Mouse (Mus musculus): ENCODE measurements around the gene Mmrn2. TPM values are rescaled to one million over a fixed set of nuclear protein-coding genes. Genes with fewer than 3 reads are reported as not detected.
A peak's percentile ranks its signal among the peaks of the same experiment; 100 is the strongest.

Mmrn2 gene
- polyA plus RNA-seq, 1 experiment: not detected

DNA sequence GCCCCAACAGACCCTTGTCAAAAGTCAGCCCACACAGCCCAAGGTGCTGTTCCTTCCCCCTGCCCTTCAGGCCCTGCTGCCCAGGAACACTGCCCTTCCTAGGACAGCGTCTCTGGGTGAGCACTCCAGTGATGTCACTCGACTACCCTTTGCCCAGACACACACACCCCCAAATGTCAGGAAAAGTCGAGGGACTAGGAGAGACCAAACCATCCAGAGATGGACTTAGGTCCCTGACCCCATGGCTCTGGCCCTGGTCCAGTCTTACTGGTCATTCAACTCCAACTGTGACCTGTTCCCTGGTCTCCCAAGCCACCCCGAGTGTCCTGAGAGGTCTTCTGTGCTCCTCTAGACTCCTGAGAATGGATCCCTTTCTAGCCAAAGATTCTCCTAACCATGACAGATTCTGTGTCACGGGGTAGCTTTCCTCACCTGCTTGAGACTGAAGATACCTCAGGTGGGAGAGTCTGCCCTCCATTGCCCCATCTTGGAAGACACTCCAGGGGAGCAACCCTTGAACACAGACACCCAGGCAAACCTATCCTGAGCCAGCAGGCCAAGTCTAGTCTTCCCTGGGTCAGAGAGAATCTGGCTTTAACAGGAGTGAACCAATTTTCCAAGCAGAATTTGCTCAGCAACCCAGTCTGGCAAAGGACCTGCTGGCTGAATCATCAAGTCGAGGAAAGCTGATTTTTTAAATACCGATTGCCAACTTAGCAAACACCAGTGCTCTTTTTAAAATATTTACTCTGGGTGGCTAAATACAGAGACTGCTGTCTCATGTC lies 17.4 kb upstream of the Mmrn2 start:
- H3K4me1 ChIP-seq (ENCODE audit: control insufficient read depth, insufficient read depth, low read length): peaks cover 17% of the 10 kb centered on the region
- TF ChIP-seq POLR2A (IDR thresholded peaks at IDR 0.05; ENCODE audit: insufficient read depth, low read depth, low read length) (no peak), CTCF (IDR thresholded peaks at IDR 0.05; ENCODE audit: insufficient read depth, low read depth, low read length) (no peak)
- H3K27ac ChIP-seq (ENCODE audit: insufficient read depth, low read depth, low read length): no peak overlapping the region
- H3K4me3 ChIP-seq (ENCODE audit: insufficient read depth, low read depth, low read length): no peak overlapping the region
- 66% methylated on average over 7 of the region's 7 CpGs for WGBS

DNA sequence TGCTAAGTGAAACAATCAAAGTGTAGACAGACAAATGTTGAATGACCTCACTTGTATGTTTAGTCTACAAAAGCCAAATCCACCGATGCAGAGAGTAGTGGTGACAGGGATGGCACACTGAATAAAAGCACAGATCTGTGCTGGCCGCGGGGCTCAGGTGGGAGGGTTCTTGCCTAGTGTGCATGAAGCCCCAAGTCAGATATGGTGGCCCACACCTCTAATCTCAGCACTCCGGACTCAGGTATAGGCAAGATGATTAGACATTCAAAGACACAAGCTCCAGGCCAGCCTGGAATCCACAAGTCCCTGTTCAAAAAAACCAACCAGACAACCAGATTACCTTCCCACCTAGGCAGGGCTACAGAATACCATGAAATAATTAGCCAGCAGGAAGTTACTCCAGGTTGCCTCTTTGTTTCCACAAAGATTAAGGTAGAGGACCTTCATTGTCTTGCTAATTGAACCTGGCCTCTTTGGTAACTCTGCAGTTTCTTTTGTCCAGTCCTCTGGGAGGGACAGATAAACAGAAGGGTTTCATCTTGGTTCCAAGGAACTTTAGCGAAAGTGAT lies 15.5 kb upstream of the Mmrn2 start:
- 61% methylated on average over 5 of the region's 5 CpGs for WGBS
- no peak for TF ChIP-seq POLR2A (IDR thresholded peaks at IDR 0.05; ENCODE audit: insufficient read depth, low read depth, low read length)
- TF ChIP-seq CTCF (IDR thresholded peaks at IDR 0.05; ENCODE audit: insufficient read depth, low read depth, low read length): no peak
- Histone ChIP-seq H3K4me3 (ENCODE audit: insufficient read depth, low read depth, low read length) (no peak overlapping the region), H3K27ac (ENCODE audit: insufficient read depth, low read depth, low read length) (no peak overlapping the region), H3K4me1 (ENCODE audit: control insufficient read depth, insufficient read depth, low read length) (peaks cover 23% of the 10 kb centered on the region)

DNA sequence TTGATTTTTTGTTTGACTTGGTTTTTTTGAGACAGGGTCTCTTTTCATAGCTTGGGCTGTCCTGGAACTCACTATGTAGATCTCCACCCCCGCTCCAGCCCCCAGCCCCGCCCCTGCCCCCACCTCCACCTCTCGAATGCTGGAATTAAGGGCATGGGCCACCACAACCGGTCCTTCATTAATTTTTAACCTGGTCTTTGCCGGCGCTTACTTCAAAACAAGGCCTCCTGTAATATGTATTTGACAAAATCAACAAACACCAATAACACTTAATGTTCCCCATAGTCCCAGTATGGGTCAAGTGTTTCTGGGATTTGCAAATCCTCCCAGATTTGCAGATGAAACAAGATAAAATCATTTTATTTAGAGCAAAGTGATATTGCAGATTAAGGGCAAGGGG lies 15.0 kb upstream of the Mmrn2 start:
- H3K4me1 ChIP-seq (ENCODE audit: control insufficient read depth, insufficient read depth, low read length): peaks cover 23% of the 10 kb centered on the region
- TF ChIP-seq POLR2A (IDR thresholded peaks at IDR 0.05; ENCODE audit: insufficient read depth, low read depth, low read length) (no peak), CTCF (IDR thresholded peaks at IDR 0.05; ENCODE audit: insufficient read depth, low read depth, low read length) (no peak)
- H3K27ac ChIP-seq (ENCODE audit: insufficient read depth, low read depth, low read length): no peak overlapping the region
- WGBS: 67% methylated on average over 6 of the region's 6 CpGs
- no peak overlapping the region for H3K4me3 ChIP-seq (ENCODE audit: insufficient read depth, low read depth, low read length)

DNA sequence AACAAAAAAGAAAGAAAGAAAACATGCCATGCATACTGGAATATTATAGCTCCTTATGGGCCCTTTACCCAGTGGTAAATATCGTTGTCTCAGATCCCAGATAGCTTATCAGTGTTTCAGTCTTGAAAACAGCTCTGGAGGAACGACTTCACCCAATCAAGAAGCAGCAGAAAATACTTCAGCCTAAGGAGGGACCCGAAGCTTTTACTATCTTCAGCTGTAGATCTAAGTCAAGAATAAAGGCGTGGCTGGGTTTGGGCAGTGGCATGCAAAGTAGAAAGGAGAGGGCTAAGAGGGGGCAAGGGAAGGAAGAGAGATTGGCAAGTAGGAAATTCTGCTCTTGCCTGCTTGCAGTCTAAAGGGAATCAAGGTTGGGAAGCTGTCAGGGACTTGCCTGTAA lies 13.1 kb upstream of the Mmrn2 start:
- WGBS: 90% methylated on average over 4 of the region's 4 CpGs
- TF ChIP-seq POLR2A (IDR thresholded peaks at IDR 0.05; ENCODE audit: insufficient read depth, low read depth, low read length) (no peak), CTCF (IDR thresholded peaks at IDR 0.05; ENCODE audit: insufficient read depth, low read depth, low read length) (no peak)
- H3K4me3 ChIP-seq (ENCODE audit: insufficient read depth, low read depth, low read length): no peak overlapping the region
- H3K4me1 ChIP-seq (ENCODE audit: control insufficient read depth, insufficient read depth, low read length): peaks cover 23% of the 10 kb centered on the region
- no peak overlapping the region for H3K27ac ChIP-seq (ENCODE audit: insufficient read depth, low read depth, low read length)

DNA sequence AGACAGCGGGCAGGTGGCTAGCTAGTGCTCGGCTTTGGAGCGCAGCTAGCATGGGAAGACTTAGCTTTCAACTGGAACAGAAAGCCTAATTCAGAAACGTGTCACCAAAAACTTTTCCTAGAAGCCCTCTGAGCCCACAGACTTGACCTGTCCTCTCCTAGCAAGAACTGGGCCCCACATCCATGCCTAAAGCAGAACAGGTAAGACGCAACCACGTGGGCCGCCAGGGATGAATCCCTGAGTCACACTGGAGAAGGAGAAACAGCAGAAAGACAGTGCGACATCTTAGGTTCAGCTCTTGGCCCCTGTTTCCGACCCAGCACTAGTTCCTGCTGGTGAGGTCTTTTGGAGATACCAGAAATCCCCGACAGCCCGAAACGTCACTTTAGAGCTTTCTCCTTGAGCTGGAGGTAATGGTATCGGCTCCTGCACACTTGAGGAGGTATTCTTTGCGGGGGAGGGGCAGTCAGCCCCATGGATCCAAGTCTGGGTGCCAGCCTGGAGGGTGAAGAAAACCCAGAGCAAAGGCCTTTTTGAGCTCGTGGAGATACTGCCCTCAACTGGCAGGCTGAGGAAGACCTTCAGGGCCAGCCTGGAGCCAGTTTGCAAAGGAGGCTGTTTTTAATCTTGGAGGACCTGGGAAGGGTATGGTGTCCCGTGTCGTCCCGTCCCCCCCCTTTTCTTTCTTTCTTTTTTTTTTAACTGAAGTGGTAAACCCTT lies 12.4 kb upstream of the Mmrn2 start:
- Histone ChIP-seq H3K4me3 (ENCODE audit: insufficient read depth, low read depth, low read length) (peak overlapping the region; percentile 47), H3K27ac (ENCODE audit: insufficient read depth, low read depth, low read length) (no peak overlapping the region), H3K4me1 (ENCODE audit: control insufficient read depth, insufficient read depth, low read length) (peaks cover 18% of the 10 kb centered on the region)
- TF ChIP-seq POLR2A (IDR thresholded peaks at IDR 0.05; ENCODE audit: insufficient read depth, low read depth, low read length): no peak
- TF ChIP-seq CTCF (IDR thresholded peaks at IDR 0.05; ENCODE audit: insufficient read depth, low read depth, low read length): peak; percentile 55
- 41% methylated on average over 18 of the region's 18 CpGs for WGBS

DNA sequence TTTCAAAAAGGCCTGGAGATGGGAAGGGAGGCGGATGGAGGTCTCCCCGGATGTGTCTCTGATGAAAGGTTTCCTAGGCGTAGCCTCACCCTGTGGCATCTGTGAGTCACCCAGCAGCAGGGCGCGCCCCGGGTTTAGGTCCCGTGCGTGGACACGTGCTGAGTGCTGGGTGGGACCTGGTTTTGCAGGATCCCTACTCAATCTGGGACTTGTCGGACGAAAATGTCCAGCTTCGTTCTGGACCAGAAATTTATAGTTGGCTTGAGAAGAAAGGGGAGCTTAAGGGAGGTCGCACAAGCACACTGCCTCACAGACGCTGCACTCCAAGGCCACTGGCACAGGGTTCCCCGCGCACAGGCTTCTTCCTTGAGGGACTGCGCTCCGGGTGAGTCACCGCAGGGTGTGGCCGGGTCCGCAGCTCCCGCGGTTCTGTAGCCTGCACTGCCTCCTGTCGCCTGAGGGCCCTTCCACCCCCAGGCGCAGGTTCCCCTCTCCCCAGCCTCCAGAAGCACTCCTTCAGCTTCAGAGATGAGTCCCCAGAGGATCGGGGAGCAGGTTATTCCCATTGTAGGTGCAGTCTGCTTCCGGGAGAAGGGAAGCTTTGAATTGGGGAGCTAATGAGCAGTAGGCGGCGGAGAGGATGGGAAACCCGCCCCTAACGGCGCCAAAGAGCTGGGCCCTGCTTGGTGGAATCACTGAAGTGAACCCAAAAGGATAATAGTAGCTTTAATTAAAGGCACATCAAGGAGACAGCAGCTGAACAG lies 11.6 kb upstream of the Mmrn2 start:
- Histone ChIP-seq H3K4me1 (ENCODE audit: control insufficient read depth, insufficient read depth, low read length) (peaks cover 14% of the 10 kb centered on the region), H3K4me3 (ENCODE audit: insufficient read depth, low read depth, low read length) (peak overlapping the region; percentile 47), H3K27ac (ENCODE audit: insufficient read depth, low read depth, low read length) (peak overlapping the region; percentile 14)
- WGBS: 2% methylated on average over 32 of the region's 32 CpGs
- TF ChIP-seq CTCF (IDR thresholded peaks at IDR 0.05; ENCODE audit: insufficient read depth, low read depth, low read length) (peak; percentile 77; the same call in 1 of the 2 replicates), POLR2A (IDR thresholded peaks at IDR 0.05; ENCODE audit: insufficient read depth, low read depth, low read length) (no peak)

DNA sequence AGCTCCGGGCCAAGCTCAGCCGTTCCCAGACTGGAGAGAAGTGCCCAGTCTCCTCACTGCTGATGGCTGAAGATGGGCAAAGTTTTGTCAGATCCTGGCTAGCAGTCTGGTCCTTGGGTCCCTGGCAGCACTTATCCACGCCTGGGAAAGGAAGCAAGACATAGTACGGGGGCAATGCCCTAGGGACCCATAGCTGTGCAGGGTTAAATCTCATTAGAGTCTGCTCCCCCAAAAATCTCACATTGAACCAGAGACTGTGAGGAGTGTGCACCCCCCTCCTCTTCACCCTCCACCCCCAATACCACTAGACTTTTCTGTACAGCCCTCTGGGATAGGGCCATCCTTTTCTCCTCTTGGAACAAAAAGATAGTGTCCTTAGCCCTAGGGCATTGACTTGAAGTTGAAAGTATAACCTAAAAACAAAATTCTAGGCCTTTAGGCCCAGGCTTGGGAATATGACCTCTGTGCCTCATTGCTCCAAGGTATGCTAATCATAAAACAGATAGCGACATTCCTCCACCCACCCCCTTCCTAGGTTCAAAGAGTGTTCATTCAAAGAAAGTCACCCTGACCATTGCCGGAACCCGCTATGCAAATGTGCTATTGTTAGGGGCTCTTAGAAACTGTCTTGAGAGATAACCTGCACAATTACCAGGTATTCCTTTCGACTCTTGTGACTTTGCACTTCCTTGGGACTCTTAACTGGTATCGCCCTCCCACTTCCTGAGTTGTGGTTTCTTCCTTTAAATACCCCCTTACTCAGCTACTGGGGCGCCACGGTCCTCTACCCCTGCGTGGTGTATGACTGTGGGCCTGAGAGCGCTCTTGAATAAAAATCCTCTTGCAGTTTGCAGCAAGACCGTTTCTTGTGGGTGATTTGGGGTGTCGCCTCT lies 10.8 kb upstream of the Mmrn2 start:
- H3K4me3 ChIP-seq (ENCODE audit: insufficient read depth, low read depth, low read length): peak overlapping the region; percentile 47
- peak overlapping the region; percentile 14; the same call in 1 of the 2 replicates for H3K27ac ChIP-seq (ENCODE audit: insufficient read depth, low read depth, low read length)
- peaks cover 12% of the 10 kb centered on the region for H3K4me1 ChIP-seq (ENCODE audit: control insufficient read depth, insufficient read depth, low read length)
- WGBS: 75% methylated on average over 15 of the region's 15 CpGs

DNA sequence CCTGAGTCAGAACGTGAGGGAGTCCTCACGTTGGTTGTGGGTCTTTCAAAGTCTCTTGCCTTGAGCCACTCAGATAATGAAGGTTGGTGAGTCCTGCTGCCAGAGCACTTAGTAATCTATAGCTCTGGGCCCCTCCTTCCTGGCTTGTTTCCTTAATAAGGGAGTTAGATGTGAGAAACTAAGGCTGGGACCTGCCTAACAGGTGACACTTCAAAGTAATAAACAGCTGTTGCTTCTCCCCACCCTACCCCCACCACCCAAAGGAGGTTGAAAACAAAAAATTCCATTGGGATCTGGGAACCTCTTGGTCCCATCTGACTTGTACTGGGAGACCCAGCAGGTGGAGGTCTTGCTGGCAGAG lies 10.1 kb upstream of the Mmrn2 start:
- Histone ChIP-seq H3K4me1 (ENCODE audit: control insufficient read depth, insufficient read depth, low read length) (peaks cover 12% of the 10 kb centered on the region), H3K4me3 (ENCODE audit: insufficient read depth, low read depth, low read length) (no peak overlapping the region), H3K27ac (ENCODE audit: insufficient read depth, low read depth, low read length) (no peak overlapping the region)
- TF ChIP-seq POLR2A (IDR thresholded peaks at IDR 0.05; ENCODE audit: insufficient read depth, low read depth, low read length) (no peak), CTCF (IDR thresholded peaks at IDR 0.05; ENCODE audit: insufficient read depth, low read depth, low read length) (no peak)
- WGBS: 86% methylated on average over 2 of the region's 2 CpGs

Data from olfactory bulb, adult 2 months (tissue).